Mouse (Mus musculus): ENCODE measurements around the gene Olfr543. TPM values are rescaled to one million over a fixed set of nuclear protein-coding genes. Genes with fewer than 3 reads are reported as not detected.
A peak's percentile ranks its signal among the peaks of the same experiment; 100 is the strongest.
"Not testable (repeated sequence)": the region's sequence is repeated elsewhere in the genome, so short reads cannot be mapped to it uniquely, and the experiment has no call there.

Olfr543 gene
- polyA plus RNA-seq, 1 experiment, result not detected

DNA sequence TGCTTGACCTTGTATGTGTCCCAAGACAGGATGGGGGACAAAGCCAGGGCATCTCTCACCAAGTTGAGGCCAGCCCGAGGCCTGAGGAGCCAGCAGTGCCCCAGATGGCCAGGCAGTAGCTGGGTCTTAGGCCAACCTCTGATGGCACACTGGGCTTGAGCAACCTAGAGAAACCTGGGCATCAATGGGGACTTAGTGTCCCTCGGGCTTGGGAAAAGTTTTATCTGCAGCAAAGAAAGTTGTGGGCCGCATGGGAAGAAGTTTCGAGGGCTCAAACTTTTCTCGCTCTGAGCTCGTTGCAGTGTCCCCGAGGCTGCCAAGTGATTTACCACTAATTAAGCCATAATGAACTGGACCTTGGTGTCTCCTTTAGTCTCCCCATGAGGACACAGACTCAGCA is 28.2 kb upstream of the Olfr543 start:
- no peaks in the 10 kb centered on the region for H3K36me3 ChIP-seq (ENCODE audit: control insufficient read depth, insufficient read depth, low read length)
- H3K4me3 ChIP-seq (ENCODE audit: insufficient read depth, low read depth, low read length), result no peak overlapping the region
- TF ChIP-seq POLR2A (IDR thresholded peaks at IDR 0.05; ENCODE audit: low read depth, low read length) (no peak), CTCF (conservative IDR thresholded peaks at IDR 0.05; ENCODE audit: insufficient read depth, insufficient read length, low read depth, low read length) (no peak)
- H3K4me1 ChIP-seq (ENCODE audit: control insufficient read depth, insufficient read depth, low read length), result no peaks in the 10 kb centered on the region
- H3K27ac ChIP-seq (ENCODE audit: insufficient read depth, low read depth, low read length), result no peak overlapping the region
- 80% methylated on average over 7 of the region's 7 CpGs for WGBS
- no peaks in the 10 kb centered on the region for H3K27me3 ChIP-seq (replicated peaks; ENCODE audit: control insufficient read depth, insufficient read depth, low read length)
- DNase-seq, result no peak

DNA sequence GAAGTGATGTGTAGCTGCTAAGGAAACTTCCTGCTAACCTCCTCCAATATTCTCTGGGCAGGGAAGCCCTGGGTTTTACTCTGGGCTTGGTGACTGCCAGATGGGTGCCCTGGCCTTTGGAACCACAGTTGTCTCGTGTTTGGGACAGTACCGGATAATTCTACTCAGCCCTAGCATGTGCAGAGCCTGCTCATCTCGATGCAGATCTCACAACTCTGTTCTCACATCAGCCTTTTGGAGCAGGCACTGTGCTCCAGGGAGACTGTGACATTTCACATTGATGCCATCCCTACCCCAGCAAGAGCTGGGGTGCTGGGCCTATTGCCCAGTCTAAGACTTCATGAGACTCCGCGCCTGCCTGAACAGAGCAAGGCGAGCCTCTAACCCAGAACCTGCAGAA is 27.2 kb upstream of the Olfr543 start:
- H3K4me3 ChIP-seq (ENCODE audit: insufficient read depth, low read depth, low read length), result no peak overlapping the region
- TF ChIP-seq POLR2A (IDR thresholded peaks at IDR 0.05; ENCODE audit: low read depth, low read length), result no peak
- no peak for TF ChIP-seq CTCF (conservative IDR thresholded peaks at IDR 0.05; ENCODE audit: insufficient read depth, insufficient read length, low read depth, low read length)
- H3K4me1 ChIP-seq (ENCODE audit: control insufficient read depth, insufficient read depth, low read length), result no peaks in the 10 kb centered on the region
- H3K27me3 ChIP-seq (replicated peaks; ENCODE audit: control insufficient read depth, insufficient read depth, low read length), result no peaks in the 10 kb centered on the region
- no peak overlapping the region for H3K27ac ChIP-seq (ENCODE audit: insufficient read depth, low read depth, low read length)
- 87% methylated on average over 6 of the region's 6 CpGs for WGBS
- no peak for DNase-seq
- no peaks in the 10 kb centered on the region for H3K36me3 ChIP-seq (ENCODE audit: control insufficient read depth, insufficient read depth, low read length)

DNA sequence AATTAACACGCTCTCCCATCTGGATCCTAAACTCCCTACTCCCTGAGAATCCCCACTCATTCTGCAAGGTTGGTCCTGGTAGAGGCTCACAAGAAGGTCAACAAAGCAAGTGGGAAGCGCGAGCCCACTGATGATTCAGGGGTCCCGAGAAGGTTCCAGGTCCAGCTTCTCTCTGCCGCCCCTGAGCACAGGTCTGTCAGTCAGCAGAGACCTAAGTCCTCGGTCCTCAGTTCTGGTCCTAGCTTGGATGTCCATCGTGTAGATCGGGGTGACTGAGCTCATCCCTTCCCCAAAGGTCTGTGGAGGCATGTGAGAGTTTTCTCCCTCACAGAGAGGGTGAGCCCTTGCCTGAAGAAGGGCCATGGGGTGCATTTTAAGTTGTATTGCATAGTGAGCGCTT is 26.6 kb upstream of the Olfr543 start:
- Histone ChIP-seq H3K27ac (ENCODE audit: insufficient read depth, low read depth, low read length) (no peak overlapping the region), H3K4me1 (ENCODE audit: control insufficient read depth, insufficient read depth, low read length) (no peaks in the 10 kb centered on the region), H3K4me3 (ENCODE audit: insufficient read depth, low read depth, low read length) (no peak overlapping the region), H3K36me3 (ENCODE audit: control insufficient read depth, insufficient read depth, low read length) (no peaks in the 10 kb centered on the region), H3K27me3 (replicated peaks; ENCODE audit: control insufficient read depth, insufficient read depth, low read length) (no peaks in the 10 kb centered on the region)
- no peak for DNase-seq
- TF ChIP-seq POLR2A (IDR thresholded peaks at IDR 0.05; ENCODE audit: low read depth, low read length), result no peak
- TF ChIP-seq CTCF (conservative IDR thresholded peaks at IDR 0.05; ENCODE audit: insufficient read depth, insufficient read length, low read depth, low read length), result no peak
- WGBS, result 85% methylated on average over 9 of the region's 9 CpGs

DNA sequence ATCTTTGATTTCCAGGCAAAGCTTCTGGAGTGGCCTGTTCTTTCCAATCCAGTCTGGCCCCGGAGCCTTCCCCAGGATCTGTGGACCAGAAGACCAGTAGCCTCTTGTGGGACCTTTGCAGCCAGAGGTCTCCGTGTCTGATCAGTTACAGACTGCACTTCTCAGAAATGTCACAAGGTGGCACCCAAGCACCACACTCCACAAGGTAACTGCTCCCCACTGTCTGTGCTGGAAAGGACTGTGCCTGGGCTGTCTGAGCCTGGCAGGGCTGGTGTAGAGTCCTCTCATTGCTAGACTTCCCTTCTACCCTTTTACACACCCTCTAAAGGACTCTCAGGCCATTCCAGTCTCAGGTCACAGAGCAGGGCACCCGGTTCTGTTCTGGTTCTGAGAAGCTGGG is 25.4 kb upstream of the Olfr543 start:
- Histone ChIP-seq H3K4me3 (ENCODE audit: insufficient read depth, low read depth, low read length) (no peak overlapping the region), H3K27me3 (replicated peaks; ENCODE audit: control insufficient read depth, insufficient read depth, low read length) (no peaks in the 10 kb centered on the region), H3K36me3 (ENCODE audit: control insufficient read depth, insufficient read depth, low read length) (no peaks in the 10 kb centered on the region), H3K4me1 (ENCODE audit: control insufficient read depth, insufficient read depth, low read length) (no peaks in the 10 kb centered on the region), H3K27ac (ENCODE audit: insufficient read depth, low read depth, low read length) (no peak overlapping the region)
- TF ChIP-seq POLR2A (IDR thresholded peaks at IDR 0.05; ENCODE audit: low read depth, low read length) (no peak), CTCF (conservative IDR thresholded peaks at IDR 0.05; ENCODE audit: insufficient read depth, insufficient read length, low read depth, low read length) (peak; percentile 96)
- DNase-seq, result peak; percentile 77
- 44% methylated on average over 3 of the region's 3 CpGs for WGBS

DNA sequence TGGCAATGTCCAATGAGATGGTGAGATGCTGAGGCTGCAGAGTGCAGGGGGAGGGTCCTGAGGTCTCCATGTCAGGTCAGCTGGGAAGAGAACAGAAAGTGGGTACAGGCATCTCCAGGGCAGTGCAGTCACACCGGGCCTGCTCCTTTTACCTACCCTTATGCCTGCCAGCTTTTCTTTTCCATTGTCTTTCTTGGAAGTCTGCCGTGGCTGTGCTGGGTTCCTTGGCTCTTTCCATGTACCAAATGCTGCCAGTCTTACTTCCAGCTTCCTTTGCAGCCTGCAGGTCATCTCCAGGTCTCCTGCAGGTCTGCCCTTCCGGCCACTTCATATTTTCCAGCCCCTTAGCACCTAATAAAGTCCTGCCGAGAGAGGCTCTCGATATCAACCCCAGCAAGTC is 20.5 kb upstream of the Olfr543 start:
- H3K4me3 ChIP-seq (ENCODE audit: insufficient read depth, low read depth, low read length), result no peak overlapping the region
- no peaks in the 10 kb centered on the region for H3K36me3 ChIP-seq (ENCODE audit: control insufficient read depth, insufficient read depth, low read length)
- no peaks in the 10 kb centered on the region for H3K4me1 ChIP-seq (ENCODE audit: control insufficient read depth, insufficient read depth, low read length)
- DNase-seq, result no peak
- TF ChIP-seq CTCF (conservative IDR thresholded peaks at IDR 0.05; ENCODE audit: insufficient read depth, insufficient read length, low read depth, low read length), result no peak
- TF ChIP-seq POLR2A (IDR thresholded peaks at IDR 0.05; ENCODE audit: low read depth, low read length), result no peak
- H3K27me3 ChIP-seq (replicated peaks; ENCODE audit: control insufficient read depth, insufficient read depth, low read length), result no peaks in the 10 kb centered on the region
- WGBS, result 74% methylated on average over 5 of the region's 5 CpGs
- H3K27ac ChIP-seq (ENCODE audit: insufficient read depth, low read depth, low read length), result no peak overlapping the region

DNA sequence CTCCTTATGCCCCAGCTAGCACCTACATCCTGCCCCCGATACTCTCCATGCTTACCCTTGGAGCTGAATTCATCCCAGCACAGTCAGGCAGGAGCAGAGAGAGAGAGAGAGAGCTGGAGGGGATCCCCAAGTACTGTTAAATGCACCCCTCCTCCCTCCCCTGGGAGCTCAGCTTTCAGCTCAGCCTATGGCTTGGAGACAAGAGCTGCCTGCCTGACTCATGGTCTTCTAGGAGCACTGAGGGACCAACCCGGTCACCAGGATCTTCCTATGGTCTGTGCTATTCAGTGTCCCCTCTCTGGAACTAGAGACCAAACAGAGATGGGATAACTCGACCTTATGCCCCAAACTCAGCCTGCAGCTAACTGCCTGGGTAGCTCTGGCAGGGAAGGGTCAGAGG is 18.0 kb upstream of the Olfr543 start, which contains the start of gene Olfr545:
Gene Olfr545 (minus strand): TSS at position 101 of the 400 bp plus-strand sequence.
- H3K4me3 ChIP-seq (ENCODE audit: insufficient read depth, low read depth, low read length), result no peak within 1 kb of the TSS
- 61% methylated on average over 3 of the region's 3 CpGs for WGBS
- no peak within 1 kb of the TSS for H3K27ac ChIP-seq (ENCODE audit: insufficient read depth, low read depth, low read length)

DNA sequence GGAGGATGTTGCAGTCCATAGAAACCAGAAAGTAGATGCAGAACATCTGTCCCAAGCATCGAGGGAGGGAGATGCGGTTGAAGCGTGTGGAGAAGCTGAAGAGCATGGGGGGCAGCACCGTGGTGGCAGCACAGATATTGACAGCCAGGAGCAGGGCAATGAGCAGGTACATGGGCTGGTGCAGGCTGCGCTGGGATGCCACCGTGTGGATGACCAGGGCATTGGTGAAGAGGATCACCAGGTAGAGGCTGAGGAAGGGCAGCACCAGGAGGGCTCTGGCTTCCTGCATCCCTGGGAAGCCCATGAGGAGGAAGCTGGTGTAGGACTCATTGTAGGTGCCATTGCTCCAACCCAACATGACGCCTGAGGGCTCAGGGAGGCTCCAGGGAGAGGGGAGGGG is 12.9 kb upstream of the Olfr543 start:
- H3K4me3 ChIP-seq (ENCODE audit: insufficient read depth, low read depth, low read length); H3K4me1 ChIP-seq (ENCODE audit: control insufficient read depth, insufficient read depth, low read length); H3K27me3 ChIP-seq (replicated peaks; ENCODE audit: control insufficient read depth, insufficient read depth, low read length); H3K36me3 ChIP-seq (ENCODE audit: control insufficient read depth, insufficient read depth, low read length); DNase-seq; H3K27ac ChIP-seq (ENCODE audit: insufficient read depth, low read depth, low read length): not testable (repeated sequence)
- 54% methylated on average over 7 of the region's 7 CpGs for WGBS

More for the DNA sequence above, 18.0 kb upstream of the Olfr543 start, which contains the start of gene Olfr545:
- no peaks in the 10 kb centered on the region for H3K36me3 ChIP-seq (ENCODE audit: control insufficient read depth, insufficient read depth, low read length)
- no peak for TF ChIP-seq POLR2A (IDR thresholded peaks at IDR 0.05; ENCODE audit: low read depth, low read length)
- TF ChIP-seq CTCF (conservative IDR thresholded peaks at IDR 0.05; ENCODE audit: insufficient read depth, insufficient read length, low read depth, low read length), result no peak
- no peaks in the 10 kb centered on the region for H3K27me3 ChIP-seq (replicated peaks; ENCODE audit: control insufficient read depth, insufficient read depth, low read length)
- H3K4me1 ChIP-seq (ENCODE audit: control insufficient read depth, insufficient read depth, low read length), result no peaks in the 10 kb centered on the region
- no peak for DNase-seq

DNA sequence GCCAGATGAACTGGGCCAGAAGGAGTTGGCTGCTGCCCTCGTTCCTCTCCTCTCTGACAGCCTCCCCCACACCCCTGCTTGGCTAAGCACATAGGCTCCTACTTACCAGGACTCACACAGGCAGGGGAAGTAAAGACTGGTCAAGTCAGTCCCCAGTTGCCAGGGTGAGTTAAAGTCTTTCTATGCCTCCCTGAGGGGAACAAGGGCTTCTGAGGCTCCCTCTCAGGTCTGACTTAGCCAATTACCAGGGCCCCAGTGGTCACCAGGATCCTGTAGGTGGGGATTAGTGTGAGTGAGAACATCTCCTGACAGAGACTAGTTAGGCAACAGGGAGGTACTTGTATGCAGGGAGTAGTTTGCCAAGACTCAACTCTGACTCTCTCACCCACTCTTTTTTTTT is 6.7 kb upstream of the Olfr543 start, which contains the start of gene Olfr544:
Gene Olfr544 (minus strand): TSS at position 153 of the 400 bp plus-strand sequence.
- TF ChIP-seq POLR2A (IDR thresholded peaks at IDR 0.05; ENCODE audit: low read depth, low read length) (no peak), CTCF (conservative IDR thresholded peaks at IDR 0.05; ENCODE audit: insufficient read depth, insufficient read length, low read depth, low read length) (no peak)
- no peak for DNase-seq
- H3K4me3 ChIP-seq (ENCODE audit: insufficient read depth, low read depth, low read length), result no peak within 1 kb of the TSS
- no peaks in the 10 kb centered on the region for H3K4me1 ChIP-seq (ENCODE audit: control insufficient read depth, insufficient read depth, low read length)
- no peaks in the 10 kb centered on the region for H3K27me3 ChIP-seq (replicated peaks; ENCODE audit: control insufficient read depth, insufficient read depth, low read length)
- WGBS, result 48% methylated on average over 1 of the region's 1 CpGs
- H3K27ac ChIP-seq (ENCODE audit: insufficient read depth, low read depth, low read length), result no peak within 1 kb of the TSS
- H3K36me3 ChIP-seq (ENCODE audit: control insufficient read depth, insufficient read depth, low read length), result no peaks in the 10 kb centered on the region

All from kidney, adult 2 months (tissue).